Mouse (Mus musculus): ENCODE data around the gene Zfp280c.

DNA sequence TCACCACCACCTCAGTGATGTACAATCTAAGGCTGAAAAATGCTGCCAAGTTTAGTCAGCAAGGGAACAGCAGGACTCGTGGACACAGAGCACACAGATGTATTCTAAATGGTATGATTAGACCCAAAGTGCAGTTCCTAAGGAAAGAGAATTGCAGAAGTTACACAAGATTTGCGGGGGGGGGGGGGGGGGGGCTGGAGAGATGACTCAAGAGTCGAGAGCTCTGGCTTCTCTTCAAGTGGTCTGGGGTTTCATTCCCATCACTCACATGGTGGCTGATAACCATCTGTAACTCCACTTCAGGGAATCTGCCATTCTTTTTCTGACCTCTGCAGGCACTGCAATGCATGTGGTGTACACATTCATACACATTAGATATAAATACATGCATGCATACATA is 67.9 kb downstream of the Zfp280c start:
- no peak for TF ChIP-seq CTCF (conservative IDR thresholded peaks at IDR 0.05; ENCODE audit: low read length)
- TF ChIP-seq POU5F1 (IDR thresholded peaks at IDR 0.05; ENCODE audit: borderline replicate concordance, low read length): no peak
- no peak for TF ChIP-seq NANOG (IDR thresholded peaks at IDR 0.05; ENCODE audit: borderline replicate concordance, low read length)

All from E14TG2a.4 (cell line).